Mouse (Mus musculus) stomach, embryonic 16.5 days (tissue): ENCODE measurements around the gene Clec4a4. TPM values are rescaled to one million over a fixed set of nuclear protein-coding genes. Genes with fewer than 3 reads are reported as not detected.

ENCODE experiments used
- polyA plus RNA-seq: library from polyadenylated mRNA; unstranded; fragments of >200 nt; fragmentation: Nextera tagmentation; extraction: Ambion mirVana; gene quantifications from 2 replicates; pipeline ENCODE4 v1.2.1, GENCODE M21; 2015

Clec4a4 gene
- polyA plus RNA-seq, 1 experiment from 2014 or later = not detected

Other genes starting within 250 kb of the Clec4a4 start
- 11.2 and 12.1 TPM in 2 replicates for gene Slc2a3, start 188.7 kb upstream of the Clec4a4 start, polyA plus RNA-seq
- 5.2 and 5.9 TPM in 2 replicates for gene Foxj2, start 170.5 kb upstream of the Clec4a4 start, polyA plus RNA-seq
- 2.5 and 3.2 TPM in 2 replicates for gene C3ar1, start 134.2 kb upstream of the Clec4a4 start, polyA plus RNA-seq
- 58.6 and 58.8 TPM in 2 replicates for gene Necap1, start 115.9 kb upstream of the Clec4a4 start, polyA plus RNA-seq
- 5.7 and 6.8 TPM in 2 replicates for gene Clec4a1, start 68.5 kb upstream of the Clec4a4 start, polyA plus RNA-seq
- 5.5 and 6.8 TPM in 2 replicates for gene Clec4a3, start 37.9 kb upstream of the Clec4a4 start, polyA plus RNA-seq
- not detected in 2 replicates for gene Clec4b1, start 59.6 kb downstream of the Clec4a4 start, polyA plus RNA-seq
- 7.0 and 7.7 TPM in 2 replicates for gene Clec4a2, start 116.1 kb downstream of the Clec4a4 start, polyA plus RNA-seq
- gene Clec4b2, start 182.5 kb downstream of the Clec4a4 start, polyA plus RNA-seq = 0.12 TPM in 1 of 2 replicates, not detected in the other
- 4.0 and 4.1 TPM in 2 replicates for gene Clec4n, start 239.5 kb downstream of the Clec4a4 start, polyA plus RNA-seq